8 mouse cellular contexts compared by ENCODE assay signal in the genomic region with DNA sequence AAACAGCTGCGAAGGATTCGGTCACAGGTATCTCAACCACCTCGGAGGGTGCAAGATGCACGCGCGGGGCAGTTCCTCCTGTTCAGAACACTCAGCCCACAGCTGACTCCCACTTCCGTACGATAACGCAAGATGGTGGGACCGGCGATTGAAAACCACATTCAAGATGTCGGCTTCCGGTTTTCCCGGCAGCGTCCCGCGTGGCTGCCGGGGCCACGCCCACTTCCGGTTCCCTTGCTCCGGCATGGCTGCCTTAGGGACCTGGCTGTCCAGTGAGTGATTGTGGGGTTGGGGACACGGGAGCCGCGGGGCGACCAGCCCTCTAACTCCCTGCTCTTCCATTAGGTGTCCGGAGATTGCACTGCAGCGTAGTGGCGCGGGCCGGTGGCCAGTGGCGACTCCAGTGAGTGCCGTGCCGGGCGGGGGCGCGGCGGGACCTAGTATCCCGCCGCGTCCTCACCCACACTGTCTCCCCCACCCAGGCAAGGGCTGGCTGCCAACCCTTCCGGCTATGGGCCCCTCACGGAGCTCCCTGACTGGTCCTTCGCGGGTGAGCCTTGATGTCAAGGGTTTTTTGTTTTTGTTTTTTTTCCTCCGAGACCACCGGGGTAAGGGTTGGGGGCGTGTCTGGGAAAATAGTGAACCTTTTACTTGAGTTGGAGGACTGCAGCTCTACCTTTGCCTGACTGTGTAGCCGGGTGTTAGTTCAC. TPM values are rescaled to one million over a fixed set of nuclear protein-coding genes. Genes with fewer than 3 reads are reported as not detected.
A peak's percentile ranks its signal among the peaks of the same experiment; 100 is the strongest.
DNase-seq lines count a peak whose midpoint lies in the region; ATAC-seq lines count a peak whose summit lies in the region.

Gene Mrpl52 (plus strand): TSS at position 221 of the 710 bp plus-strand sequence.

- H3K27me3 ChIP-seq in hindbrain, embryonic 14.5 days (ENCODE audit: control insufficient read depth, insufficient read depth, low read length), result peaks cover 1% of the 10 kb centered on the region; the same call in 1 of the 2 replicates

- ATAC-seq in hindbrain, embryonic 14.5 days (ENCODE audit: low FRiP score), result peak; percentile 84

- peaks cover 21% of the 10 kb centered on the region for H3K4me1 ChIP-seq in hindbrain, embryonic 14.5 days (replicated peaks; ENCODE audit: control insufficient read depth, insufficient read depth, low read length)

- no peaks in the 10 kb centered on the region for H3K9me3 ChIP-seq in hindbrain, embryonic 14.5 days (ENCODE audit: control insufficient read depth, low read length)

- WGBS in hindbrain, embryonic 14.5 days, result under 1% methylated on average over 45 of the region's 48 CpGs

- H3K4me3 ChIP-seq in hindbrain, embryonic 14.5 days (replicated peaks; ENCODE audit: low read length), result peak within 1 kb of the TSS; percentile 93

- peaks cover 13% of the 10 kb centered on the region; the same call in 1 of the 2 replicates for H3K36me3 ChIP-seq in hindbrain, embryonic 14.5 days (replicated peaks; ENCODE audit: control insufficient read depth, insufficient read depth)

- peak within 1 kb of the TSS; percentile 89 for H3K9ac ChIP-seq in hindbrain, embryonic 14.5 days

- H3K4me2 ChIP-seq in hindbrain, embryonic 14.5 days (replicated peaks), result peak within 1 kb of the TSS; percentile 73

- peak within 1 kb of the TSS; percentile 89 for H3K27ac ChIP-seq in hindbrain, embryonic 14.5 days

- peak; percentile 93 for DNase-seq in R1 (ENCODE audit: low read depth, low spot score)
- peak; percentile 92 to 95 for DNase-seq in cerebellum, postnatal 25 days
- peak; percentile 91 to 94 for DNase-seq in frontal cortex, postnatal 36 days (ENCODE audit: low spot score in 2 of 2)
- peak; percentile 96 for DNase-seq in hindbrain, embryonic 14.5 days (ENCODE audit: low spot score)
- peak; percentile 77 to 86 for DNase-seq in layer of hippocampus, postnatal 25 days (ENCODE audit: extremely low spot score in 1 of 2, low spot score in 1 of 2)
- DNase-seq in lung, postnatal 14 days, result peak; percentile 94
- DNase-seq in retina, adult 2 months (ENCODE audit: low read depth, low spot score), result peak; percentile 82
- peak; percentile 90 for DNase-seq in thymus, postnatal 25 days

RNA-seq across cellular contexts. Expression of gene Mrpl52, which starts in this region (rescaled TPM):
- polyA plus RNA-seq in hindbrain, embryonic 14.5 days (2014; fragmentation: Nextera tagmentation; extraction: Ambion mirVana), result 245 and 308 TPM in 2 replicates
- total RNA-seq in layer of hippocampus, postnatal 25 days (2021), result 100 to 1,000 TPM; 112 TPM

Comparison
In these comparisons a context has a peak if more than half of its experiments do, and no peak if none do; other contexts are left out.
1. Peak in every context shown above with its lines: DNase-seq, ATAC-seq, H3K4me3 ChIP-seq and H3K27ac ChIP-seq.